Mouse (Mus musculus): ENCODE measurements around the gene Vegfa. TPM values are rescaled to one million over a fixed set of nuclear protein-coding genes. Genes with fewer than 3 reads are reported as not detected.
"Not testable (repeated sequence)": the region's sequence is repeated elsewhere in the genome, so short reads cannot be mapped to it uniquely, and the experiment has no call there.

Gene Vegfa
- total RNA-seq, 4 experiments from 2014 or later, result 63.6 to 104 (median 78.2) TPM

DNA sequence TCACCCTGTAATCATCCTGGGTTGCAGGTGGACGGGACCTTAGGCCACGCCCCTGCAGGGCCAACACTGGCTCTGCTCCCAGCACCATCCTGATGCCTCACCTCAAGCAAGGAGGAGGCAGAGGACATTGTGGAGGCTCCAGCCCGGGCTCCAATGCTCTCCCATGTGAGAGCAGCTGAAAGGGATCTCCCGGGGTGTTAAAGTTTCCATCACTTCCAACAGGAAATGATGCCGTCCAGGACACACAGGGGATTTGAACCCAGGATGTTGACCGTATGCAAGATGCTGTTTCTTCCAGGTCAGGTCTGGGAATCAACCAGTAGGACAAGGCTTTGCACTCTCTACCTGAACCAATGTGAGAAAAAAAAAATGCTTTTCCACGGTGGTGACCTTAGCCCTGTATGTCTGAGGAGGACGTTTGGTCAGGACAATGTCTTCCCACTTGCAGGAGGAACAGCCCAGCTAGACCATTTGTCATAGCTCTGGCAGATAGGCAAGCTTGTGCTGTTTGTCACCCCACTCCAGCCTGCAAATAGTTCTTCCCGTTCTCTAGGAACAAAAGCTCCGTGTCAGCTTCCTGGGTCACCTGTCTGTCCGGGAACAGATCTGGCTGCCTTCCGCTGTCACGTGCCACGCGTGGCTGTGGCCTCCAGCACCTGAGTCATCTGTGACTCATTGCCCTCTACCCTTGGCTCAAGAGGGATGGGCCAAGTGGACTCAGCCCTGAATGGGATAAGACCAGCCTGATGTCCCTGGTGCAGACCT is 28.3 kb downstream of the Vegfa start:
- DNase-seq (ENCODE audit: low spot score in 2 of 2), result no peak

DNA sequence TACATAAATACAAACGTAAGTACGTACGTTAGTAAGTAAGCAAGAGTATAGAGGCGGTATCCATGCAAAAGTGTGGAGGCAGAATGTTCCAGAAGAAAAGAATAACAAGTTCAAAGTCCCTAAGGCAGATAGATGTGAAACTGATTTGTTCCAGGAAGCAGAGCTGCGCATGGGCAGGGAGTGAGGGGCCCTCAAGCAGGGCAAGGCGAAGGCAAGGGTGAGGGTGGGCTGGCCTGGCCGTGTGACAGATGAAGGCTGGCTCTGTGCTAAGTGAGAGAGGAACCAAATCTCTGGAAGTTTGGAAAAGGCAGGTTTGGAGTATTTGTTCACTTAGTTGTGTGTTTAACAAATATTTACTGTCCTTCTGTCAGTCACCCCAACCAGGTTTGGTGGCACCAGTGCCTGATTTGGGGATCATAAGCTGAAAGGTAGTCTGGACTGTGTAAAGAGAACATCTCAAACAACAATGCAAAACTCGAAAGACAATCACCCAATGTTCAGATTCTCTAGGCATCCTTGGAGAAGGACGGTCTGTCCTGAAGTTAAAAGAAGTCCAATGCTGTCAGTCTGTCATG is 32.7 kb downstream of the Vegfa start:
- DNase-seq (ENCODE audit: low spot score in 2 of 2), result no peak

DNA sequence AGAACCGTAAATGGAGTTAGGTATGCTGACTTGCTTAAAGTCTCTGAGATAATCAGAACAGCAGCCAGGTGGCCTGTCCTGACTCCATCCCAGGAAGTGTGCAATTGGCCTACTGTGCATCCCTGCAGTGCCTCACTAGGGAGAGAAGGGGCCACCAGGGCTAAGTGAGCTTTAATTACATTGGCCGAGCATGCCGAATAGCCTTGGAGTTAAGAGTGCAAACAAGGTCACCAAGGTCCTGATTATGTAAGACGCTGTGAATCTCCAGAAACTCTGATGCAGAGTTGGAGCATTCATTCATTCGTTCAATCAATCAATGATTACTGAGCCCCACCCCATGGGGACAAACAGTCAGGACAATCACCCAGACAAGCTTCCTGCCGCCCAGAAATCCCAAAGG is 33.8 kb downstream of the Vegfa start:
- DNase-seq (ENCODE audit: low spot score in 2 of 2), result no peak

DNA sequence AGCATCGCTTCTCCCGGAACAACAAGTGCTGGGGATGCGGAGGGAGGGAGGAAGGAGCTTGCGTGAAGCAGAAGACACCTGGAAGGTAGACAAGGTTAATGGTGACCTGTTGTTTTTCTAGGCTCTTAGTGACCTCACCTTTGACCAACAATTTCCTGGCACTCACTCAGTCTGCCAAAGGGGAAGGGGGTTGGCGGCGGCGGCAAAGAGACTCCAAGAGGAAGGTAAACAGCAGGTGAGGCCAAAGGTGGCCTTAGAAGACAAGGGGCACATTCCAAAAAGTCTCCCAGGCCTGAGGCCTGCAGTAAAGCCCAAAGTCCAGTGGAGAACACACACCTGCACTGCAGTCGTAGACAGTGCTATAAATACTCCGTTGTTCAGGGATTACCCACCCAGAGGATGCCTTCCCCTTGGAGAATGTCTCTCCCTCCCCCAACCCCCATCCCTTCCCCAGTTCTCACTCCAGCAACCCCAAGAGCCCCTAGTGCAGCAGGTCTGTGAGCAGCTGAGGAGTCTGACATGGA is 35.2 kb downstream of the Vegfa start:
- no peak for DNase-seq (ENCODE audit: low spot score in 2 of 2)

DNA sequence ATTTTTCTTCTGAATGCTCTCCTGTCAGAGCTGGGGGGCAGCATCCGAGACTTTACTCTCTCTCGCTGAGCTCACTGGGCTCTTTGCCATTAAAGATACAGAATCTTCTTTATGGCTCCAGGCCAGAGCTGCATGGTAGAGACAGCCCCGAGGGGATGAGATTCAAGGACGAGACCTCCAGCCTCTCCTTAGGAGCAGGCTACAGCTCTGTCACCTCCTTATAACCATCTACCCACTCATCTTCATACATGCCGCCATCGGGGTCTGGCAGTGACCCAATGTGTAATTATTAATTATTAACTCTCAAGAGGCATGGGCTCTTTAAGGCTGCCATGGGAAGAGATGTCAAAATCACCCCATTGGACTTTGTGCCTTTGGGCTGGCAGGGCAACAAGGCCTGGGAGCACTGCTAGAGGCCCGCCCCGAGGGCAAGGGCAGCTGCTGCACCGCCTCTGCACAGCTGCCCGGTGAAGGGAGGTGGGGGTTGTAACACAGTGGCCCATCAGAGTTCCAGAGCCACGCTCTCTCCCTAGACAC is 37.8 kb downstream of the Vegfa start:
- DNase-seq (ENCODE audit: low spot score in 2 of 2), result no peak

DNA sequence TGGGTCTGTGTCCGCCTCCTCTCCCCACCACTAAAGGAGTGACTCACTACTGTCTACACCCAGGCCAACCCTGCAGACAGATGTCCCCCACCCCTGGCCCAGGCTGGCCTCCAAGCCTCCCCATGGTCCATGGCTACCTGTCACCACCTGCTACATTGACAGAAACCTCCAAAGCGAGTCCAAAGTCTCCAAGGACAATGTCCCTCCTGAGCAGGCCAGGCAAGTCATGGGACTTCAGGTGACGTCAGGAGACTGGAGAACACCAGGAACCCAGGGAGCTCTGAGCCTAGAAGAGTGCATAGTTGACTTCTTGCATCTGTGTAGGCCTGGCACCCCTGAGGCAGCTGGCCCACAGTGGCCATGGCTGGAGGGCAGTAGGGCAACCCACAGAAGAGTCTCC is 45.3 kb downstream of the Vegfa start:
- DNase-seq (ENCODE audit: low spot score in 2 of 2), result no peak

DNA sequence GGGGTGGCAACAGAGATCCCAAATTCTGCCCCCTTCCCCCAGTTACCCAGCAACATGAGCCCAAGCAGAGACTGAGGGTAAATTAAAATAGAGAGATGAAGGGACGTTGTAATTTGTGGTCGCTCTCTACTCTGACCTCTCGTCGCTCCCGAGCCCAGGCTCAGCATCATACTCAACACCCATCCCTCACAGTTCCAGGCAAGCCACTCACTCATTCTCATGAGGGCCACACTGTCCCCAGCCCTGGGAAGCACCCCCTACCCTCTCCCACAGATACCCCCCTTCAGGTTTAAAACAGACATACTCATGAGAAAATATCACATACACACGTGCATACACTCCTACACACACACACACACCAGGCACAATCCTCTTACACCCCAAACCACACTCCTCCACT is 45.8 kb downstream of the Vegfa start:
- DNase-seq (ENCODE audit: low spot score in 2 of 2), result no peak

DNA sequence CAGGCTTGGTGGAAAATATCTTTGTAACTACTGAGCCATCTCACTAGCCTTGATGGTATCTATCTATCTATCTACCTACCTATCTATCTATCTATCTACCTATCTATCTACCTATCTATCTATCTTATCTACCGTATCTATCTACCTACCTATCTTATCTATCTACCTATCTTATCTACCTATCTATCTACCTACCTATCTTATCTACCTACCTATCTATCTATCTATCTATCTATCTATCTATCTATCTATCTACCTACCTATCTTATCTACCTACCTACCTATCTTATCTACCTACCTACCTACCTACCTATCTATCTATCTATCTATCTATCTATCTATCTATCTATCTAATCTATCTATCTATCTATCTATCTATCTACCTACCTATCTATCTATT is 49.0 kb downstream of the Vegfa start:
- not testable (repeated sequence) for DNase-seq (ENCODE audit: low spot score in 2 of 2)

DNA sequence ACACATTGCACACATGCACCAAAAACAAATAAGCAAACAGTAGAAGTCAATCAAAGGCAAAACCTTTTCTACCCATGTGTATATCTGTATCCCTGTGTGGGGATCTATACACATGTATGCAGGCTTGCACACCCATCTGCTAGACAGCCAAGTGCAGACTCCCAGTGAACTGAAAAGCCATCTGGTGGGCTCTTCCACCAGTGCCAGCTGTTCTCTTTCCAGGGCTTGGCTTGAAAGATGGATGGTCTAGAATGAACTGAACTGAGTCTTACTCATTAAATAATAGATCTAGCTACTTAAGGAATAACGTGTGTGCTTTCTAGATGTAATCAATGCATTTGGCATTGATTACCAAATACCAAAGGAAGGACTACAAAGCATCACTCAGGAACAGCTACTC is 50.3 kb downstream of the Vegfa start:
- DNase-seq (ENCODE audit: low spot score in 2 of 2), result no peak

DNA sequence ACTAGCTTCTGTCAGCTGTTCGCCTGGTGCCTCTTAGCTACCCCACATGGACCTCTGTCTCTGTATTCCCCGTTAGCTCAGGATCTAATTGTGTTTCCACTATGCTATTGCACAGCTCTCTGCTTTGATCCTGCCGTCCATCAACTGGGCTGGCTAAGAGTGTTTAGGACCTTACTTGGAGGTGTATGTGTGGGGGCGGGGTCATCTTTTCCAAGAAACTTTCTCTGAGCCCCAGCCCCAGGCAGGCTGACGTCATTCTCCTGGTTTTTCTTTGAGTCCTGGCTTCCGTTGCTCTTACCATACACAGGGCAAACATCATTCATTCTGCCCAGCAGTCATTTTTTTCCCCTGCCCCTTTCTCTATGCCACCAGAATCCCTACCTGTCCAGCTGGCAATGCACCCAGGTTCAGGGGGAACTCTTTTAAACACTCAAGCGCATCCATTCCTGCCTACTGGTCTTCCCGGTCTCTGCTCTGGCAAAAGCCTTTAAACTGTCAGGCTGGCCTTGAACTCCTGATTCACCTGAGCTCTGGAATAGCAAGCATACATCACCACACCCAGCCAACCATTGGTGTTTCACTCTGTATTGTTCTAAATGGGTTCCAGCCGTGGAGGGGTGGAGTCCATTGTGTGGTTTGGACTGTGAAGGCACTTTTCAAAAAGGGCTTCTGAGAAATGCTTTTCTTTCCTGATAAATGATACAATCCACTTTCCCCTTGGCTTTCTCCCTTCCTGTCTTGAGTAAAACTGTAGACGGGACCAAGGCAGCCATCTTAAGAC is 53.0 kb downstream of the Vegfa start:
- DNase-seq (ENCODE audit: low spot score in 2 of 2), result no peak

DNA sequence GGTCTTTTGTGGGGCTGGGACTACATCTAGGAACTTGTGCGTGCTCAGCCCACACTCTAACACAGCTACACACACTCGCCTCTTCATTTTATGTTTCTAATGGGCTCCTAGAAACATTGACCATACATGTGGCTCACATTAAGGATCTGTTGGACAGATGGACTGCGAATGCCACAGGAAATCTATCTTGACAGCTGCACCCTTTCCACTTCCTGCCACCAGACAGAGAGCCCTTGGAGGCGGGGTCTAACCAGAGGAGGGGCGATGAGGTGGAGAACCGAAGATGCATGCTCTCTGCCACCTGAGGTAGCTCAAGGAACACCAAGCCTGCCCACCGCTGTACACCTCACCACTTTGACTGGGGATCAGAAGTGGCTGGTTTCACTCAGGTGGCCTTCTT is 57.7 kb downstream of the Vegfa start:
- DNase-seq (ENCODE audit: low spot score in 2 of 2), result no peak

DNA sequence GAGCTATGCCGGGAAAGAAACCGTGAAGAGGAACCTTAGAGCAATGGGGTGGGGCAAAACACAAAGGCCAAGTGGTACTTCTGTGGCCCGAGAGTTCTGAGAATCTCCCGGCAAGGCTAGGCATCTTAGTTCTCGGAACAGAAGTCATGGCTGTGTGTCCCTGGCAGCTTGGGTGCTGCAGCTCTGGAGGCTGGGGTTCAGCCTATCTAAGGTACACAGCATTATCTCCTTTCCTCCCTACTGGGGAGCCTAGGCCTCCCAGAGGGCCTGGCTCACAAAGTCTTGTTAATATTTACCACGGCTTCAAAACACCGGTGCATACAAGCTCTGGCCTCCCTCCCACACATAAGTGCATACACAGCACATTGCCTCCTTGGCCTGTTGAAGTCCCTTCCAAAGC is 59.0 kb downstream of the Vegfa start:
- DNase-seq (ENCODE audit: low spot score in 2 of 2), result no peak

DNA sequence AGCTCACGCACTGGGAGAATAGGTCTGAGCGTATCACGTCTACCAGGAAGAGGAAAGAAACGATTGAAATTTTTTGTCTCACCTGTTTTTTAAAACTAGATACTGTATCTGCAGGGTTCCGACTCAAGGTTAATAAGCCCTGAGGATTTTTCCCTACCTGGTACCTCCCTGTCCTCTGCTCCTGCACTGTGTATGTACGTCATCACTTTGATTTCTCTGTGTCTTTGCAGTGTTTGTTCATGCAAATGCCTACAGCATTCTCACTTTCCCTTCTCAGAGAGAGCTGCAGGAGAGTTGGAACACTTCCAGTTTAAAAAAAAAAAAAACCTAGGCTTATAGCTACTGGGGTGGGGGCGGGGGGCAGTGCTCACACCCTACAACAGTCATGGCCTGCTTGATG is 59.8 kb downstream of the Vegfa start:
- no peak for DNase-seq (ENCODE audit: low spot score in 2 of 2)

DNA sequence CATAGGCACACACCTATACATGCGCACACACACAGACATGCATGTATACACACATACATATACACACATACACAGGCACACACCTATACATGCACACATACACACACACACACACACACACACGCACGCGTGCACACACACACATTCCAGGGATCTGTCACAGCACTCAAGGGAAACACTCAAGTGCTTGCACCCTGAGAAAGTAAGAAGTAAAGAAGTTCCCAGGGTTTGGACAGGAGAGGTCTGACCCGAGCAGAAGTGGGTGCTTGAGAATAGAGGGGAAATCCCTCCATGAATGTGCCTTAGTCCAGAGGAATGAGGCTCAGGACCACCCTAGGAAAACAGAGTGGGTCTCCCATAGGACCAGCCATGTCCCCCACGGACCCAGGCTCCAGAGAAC is 60.4 kb downstream of the Vegfa start:
- DNase-seq (ENCODE audit: low spot score in 2 of 2), result no peak

DNA sequence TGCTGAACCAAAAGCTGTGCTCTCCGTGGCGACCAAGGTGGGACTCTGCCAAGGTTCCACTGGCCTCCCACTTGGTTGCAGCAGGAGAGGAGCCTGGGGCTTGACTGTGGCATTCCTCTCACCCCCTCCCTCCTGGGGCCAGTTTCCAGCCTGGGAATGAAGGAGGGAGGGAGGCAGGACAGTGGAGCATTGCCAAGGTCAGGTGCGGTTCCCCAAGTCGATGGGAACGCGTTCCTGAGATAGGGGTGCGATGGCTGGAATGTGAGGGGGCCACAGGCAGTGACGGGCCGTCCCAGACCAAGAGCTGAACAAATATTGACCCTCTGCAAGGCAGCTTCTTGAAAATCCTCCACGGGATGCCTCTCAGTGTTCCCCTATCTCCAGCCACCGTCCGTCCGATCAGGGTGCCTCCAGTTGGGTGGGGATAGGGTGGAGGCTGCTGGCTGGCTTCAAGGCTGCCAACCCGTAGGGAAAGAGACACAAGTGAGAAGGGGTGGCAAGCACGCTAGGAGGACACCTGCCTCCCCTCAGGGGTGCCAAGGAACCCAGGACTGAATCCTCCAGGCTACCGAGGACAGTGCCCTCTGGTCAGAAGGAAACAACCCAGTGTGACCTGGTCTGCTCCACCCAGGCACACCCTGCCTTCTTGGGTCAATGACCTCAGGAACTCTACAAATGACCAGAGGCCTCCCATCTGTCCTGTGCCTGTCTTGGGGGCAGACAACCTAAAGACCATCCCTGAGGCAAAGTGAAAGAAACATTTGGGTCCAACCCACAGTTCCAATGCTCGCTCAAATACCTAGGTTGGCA is 61.2 kb downstream of the Vegfa start:
- no peak for DNase-seq (ENCODE audit: low spot score in 2 of 2)

DNA sequence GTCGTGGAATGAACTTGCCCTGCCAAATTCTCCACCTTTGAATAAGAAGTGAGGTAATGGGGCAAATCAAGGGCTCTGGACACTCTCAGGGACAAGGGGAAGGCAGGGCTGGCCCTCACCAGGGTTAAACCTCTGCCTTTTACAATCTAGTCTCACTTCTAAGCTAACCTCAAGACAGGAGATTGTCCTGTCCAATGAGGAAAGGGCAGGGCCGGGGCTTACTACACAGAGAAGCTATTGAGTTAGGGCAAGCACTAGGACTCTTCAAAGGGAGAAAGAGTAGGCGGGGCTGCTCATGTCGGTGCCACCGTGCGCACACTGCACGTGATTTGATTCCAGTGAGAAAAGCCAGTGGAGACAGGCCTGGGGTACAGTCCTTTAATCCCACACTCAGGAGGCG is 62.6 kb downstream of the Vegfa start:
- DNase-seq (ENCODE audit: low spot score in 2 of 2), result no peak

DNA sequence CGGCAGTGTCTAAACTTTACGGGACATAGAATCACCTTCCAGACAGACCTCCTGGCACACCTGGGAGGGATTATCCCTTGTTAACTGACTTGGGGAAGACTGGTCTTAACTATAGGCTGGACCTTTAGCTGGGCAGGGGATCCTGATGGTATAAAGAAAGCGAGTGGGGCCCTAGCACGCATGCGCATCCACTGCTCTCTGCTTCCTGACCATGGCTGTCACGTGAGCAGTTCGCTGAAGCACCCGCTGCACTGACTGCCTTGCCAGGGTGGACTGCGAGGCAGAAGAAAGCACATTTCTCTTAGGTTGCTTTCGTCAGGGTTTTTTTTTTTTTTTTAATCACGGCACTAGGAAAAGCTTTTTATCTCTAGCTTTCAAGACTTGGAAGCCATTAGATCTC is 63.8 kb downstream of the Vegfa start:
- DNase-seq (ENCODE audit: low spot score in 2 of 2), result no peak
